Mouse (Mus musculus): ENCODE results near the gene Macrod2. TPM values are rescaled to one million over a fixed set of nuclear protein-coding genes. Genes with fewer than 3 reads are reported as not detected.

The Macrod2 gene
- polyA plus RNA-seq, 1 experiment from 2014 or later: 59.2 TPM

DNA sequence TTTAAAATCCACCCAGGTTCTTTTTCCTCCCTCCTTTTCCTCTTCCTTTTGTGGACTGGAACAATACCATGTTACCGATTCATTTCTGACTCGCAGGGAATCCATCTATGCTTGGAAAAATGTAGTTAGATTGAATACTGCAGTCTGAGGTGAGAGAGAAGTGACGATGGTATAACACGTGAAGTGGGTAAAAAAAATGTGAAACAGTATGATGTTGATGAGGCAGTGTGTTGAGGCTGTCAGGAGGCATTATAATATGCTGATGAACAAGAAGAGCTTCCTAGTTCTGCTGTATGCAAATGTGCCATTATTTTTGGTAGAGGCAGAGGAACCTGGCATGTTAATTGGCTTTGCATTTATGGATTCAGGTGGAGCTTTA is 662.3 kb downstream of the Macrod2 start:
- WGBS: 37% methylated on average over 4 of the region's 4 CpGs
- 0 out of 2 replicates have a peak, but pooled peaks have one; percentile 40 for ATAC-seq (ENCODE audit: low FRiP score)

DNA sequence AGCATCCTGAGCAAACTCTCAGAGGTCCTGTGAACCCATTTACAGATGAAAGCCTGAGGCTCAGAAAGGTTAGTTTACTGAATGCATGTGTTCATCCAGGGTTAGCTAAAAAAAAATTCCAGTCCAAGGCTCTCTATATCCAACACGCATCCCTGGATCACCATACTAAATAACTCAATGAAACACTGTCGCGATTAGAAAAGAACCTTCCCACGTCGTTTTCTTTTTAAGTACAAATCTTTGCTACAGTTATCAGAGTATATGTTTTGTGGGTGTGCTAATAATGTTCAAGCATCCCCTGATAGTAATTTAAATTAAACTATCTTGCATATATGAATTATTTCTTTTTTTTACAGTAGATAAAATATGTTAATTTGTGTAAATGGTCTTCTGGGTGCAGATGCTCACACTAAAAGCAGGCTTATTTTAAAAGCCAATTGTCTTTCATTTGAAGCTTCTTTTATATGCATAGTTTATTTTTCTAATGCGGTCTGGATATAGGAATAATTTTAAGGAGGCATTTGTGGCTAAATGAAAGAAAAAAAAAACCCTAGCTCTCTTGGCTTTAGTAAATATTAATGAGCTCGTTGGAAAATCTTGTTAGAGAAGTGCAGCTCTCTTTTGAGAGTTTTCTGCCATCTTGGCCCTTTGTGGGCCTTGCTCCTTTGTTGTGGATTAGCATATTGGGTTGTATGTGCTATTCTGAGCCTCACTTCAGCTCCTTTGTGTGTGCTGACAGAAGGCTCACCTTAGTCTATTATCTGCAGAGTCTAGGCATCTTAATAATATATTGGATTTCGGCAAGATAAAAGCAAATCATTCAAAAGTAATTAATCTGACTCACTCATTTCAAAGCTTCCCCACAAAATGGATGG is 679.1 kb downstream of the Macrod2 start:
- WGBS: 62% methylated on average over 8 of the region's 8 CpGs
- Histone ChIP-seq H3K27ac (peak overlapping the region; percentile 52), H3K9me3 (replicated peaks) (no peaks in the 10 kb centered on the region), H3K27me3 (no peaks in the 10 kb centered on the region), H3K36me3 (no peaks in the 10 kb centered on the region), H3K4me1 (no peaks in the 10 kb centered on the region), H3K9ac (no peak overlapping the region), H3K4me2 (replicated peaks) (no peak overlapping the region), H3K4me3 (no peak overlapping the region)
- peak; percentile 81 for ATAC-seq (ENCODE audit: low FRiP score)

More for the DNA sequence above, 662.3 kb downstream of the Macrod2 start:
- Histone ChIP-seq H3K9me3 (replicated peaks) (no peaks in the 10 kb centered on the region), H3K4me2 (replicated peaks) (peak overlapping the region; percentile 25), H3K27me3 (no peaks in the 10 kb centered on the region), H3K4me1 (peaks cover 7% of the 10 kb centered on the region), H3K36me3 (no peaks in the 10 kb centered on the region), H3K9ac (no peak overlapping the region), H3K4me3 (no peak overlapping the region), H3K27ac (0 out of 2 replicates have a peak overlapping the region, but pooled peaks have one; percentile 55)

DNA sequence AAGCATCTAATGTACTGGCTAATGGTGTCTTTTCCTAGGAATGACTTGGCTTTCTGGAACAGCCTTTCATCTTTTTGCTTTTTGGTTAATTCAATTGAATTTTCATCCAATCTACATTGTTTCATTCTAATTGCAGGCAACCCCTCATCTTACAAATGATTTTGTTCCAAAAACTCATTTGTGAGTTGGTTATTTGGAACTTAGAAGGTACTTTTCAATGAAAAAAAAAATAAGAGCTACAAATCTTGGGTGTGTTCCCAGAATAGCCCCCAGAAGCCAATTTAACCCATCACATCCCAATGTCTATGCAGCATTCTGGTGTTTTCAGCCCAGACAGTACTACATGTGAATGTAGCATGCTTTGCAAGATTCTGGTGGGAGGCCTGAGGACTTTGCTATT is 683.1 kb downstream of the Macrod2 start:
- H3K9me3 ChIP-seq (replicated peaks): no peaks in the 10 kb centered on the region
- H3K27ac ChIP-seq: no peak overlapping the region
- H3K36me3 ChIP-seq: no peaks in the 10 kb centered on the region
- no peaks in the 10 kb centered on the region for H3K27me3 ChIP-seq
- no peak for ATAC-seq (ENCODE audit: low FRiP score)
- H3K9ac ChIP-seq: no peak overlapping the region
- H3K4me1 ChIP-seq: no peaks in the 10 kb centered on the region
- no peak overlapping the region for H3K4me3 ChIP-seq
- no peak overlapping the region for H3K4me2 ChIP-seq (replicated peaks)

DNA sequence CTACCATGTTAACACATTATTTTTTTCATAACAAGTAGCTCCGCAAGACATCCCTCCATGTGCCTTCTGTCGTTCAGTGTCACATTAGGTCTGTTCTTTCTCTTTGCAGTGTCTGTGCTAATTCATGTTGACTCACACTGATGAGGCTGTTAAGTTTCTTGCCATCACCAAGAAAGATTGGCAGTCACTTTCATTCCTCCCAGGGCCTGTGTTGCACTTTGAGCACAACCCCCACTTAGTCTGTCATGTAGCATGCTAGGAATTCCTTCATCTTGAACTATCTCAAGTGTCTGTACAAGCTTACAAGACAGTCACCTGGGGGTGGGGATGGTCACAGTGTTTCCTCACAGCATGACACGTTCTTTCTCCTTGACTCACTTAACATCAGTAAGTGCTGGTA is 696.2 kb downstream of the Macrod2 start:
- no peak overlapping the region for H3K4me3 ChIP-seq
- no peaks in the 10 kb centered on the region for H3K36me3 ChIP-seq
- 76% methylated on average over 3 of the region's 3 CpGs for WGBS
- H3K4me1 ChIP-seq: no peaks in the 10 kb centered on the region
- H3K9ac ChIP-seq: no peak overlapping the region
- no peaks in the 10 kb centered on the region for H3K9me3 ChIP-seq (replicated peaks)
- no peak for ATAC-seq (ENCODE audit: low FRiP score)
- H3K27me3 ChIP-seq: no peaks in the 10 kb centered on the region
- H3K4me2 ChIP-seq (replicated peaks): no peak overlapping the region
- no peak overlapping the region for H3K27ac ChIP-seq

DNA sequence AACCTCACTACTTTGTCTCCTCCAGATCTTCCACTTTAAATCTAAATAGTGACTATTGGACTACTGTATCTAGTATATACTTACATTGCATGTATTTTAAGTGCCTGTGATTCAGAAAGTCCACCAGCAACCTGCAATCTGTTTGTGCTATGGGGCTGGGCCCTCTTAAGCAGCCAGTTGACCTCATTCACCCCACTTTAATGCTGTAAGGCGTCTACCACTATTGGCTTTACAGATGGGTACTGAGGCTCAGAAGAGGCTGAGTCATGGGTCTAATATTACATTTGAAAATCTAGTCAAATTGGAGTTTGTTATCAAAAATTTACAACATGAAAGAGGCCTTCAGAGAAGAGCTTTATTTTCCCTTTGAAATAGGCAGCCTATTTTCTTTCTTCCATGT is 722.5 kb downstream of the Macrod2 start:
- H3K4me2 ChIP-seq (replicated peaks): no peak overlapping the region
- ATAC-seq (ENCODE audit: low FRiP score): no peak
- H3K27ac ChIP-seq: no peak overlapping the region
- H3K27me3 ChIP-seq: no peaks in the 10 kb centered on the region
- no peak overlapping the region for H3K9ac ChIP-seq
- H3K4me1 ChIP-seq: no peaks in the 10 kb centered on the region
- H3K4me3 ChIP-seq: no peak overlapping the region
- H3K9me3 ChIP-seq (replicated peaks): no peaks in the 10 kb centered on the region
- H3K36me3 ChIP-seq: no peaks in the 10 kb centered on the region
- WGBS: 81% methylated on average over 1 of the region's 1 CpGs

DNA sequence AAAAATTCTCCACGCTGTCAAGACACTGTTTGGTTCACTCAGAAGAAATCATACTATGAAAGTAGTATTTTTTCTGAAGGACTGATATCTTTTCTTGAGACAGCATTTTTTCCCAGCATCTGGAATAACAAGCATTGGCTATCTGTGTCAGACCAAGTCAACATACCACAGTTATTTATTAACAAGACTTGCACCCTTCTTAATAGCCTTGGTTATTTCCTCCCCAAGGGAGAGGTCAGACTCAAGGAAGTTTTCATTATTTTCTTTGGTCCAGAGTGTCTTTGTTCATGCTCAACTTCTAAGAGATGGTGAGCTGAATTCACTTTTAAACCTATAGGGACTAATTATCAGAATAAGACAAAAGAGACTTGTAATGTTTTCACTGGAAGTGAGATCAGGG is 728.8 kb downstream of the Macrod2 start:
- Histone ChIP-seq H3K4me1 (no peaks in the 10 kb centered on the region), H3K9me3 (replicated peaks) (no peaks in the 10 kb centered on the region), H3K9ac (no peak overlapping the region), H3K27me3 (no peaks in the 10 kb centered on the region), H3K36me3 (no peaks in the 10 kb centered on the region), H3K4me3 (no peak overlapping the region), H3K4me2 (replicated peaks) (no peak overlapping the region), H3K27ac (no peak overlapping the region)
- WGBS: 87% methylated on average over 1 of the region's 1 CpGs
- no peak for ATAC-seq (ENCODE audit: low FRiP score)

DNA sequence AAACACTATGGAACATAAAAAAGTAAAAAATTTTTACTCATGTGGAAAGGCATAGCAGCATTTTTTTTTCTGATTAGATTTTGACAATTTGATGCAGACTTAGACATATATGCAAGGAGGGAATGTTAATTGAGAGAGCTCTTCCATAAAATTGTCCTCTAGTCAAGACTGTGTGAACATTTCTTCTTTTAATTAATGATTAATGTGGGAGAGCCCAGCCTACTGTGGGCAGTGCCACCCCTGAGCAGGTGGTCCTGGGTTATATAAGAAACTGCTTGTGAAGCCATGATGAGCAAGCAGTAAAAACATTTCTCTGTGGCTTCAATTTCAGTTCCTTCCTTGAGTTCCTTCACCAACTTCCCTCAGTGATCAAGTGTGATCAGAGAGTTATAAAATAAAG is 730.5 kb downstream of the Macrod2 start:
- H3K4me3 ChIP-seq: no peak overlapping the region
- H3K27me3 ChIP-seq: no peaks in the 10 kb centered on the region
- no peak overlapping the region for H3K9ac ChIP-seq
- no peaks in the 10 kb centered on the region for H3K4me1 ChIP-seq
- ATAC-seq (ENCODE audit: low FRiP score): no peak
- no peaks in the 10 kb centered on the region for H3K9me3 ChIP-seq (replicated peaks)
- no peak overlapping the region for H3K27ac ChIP-seq
- no peak overlapping the region for H3K4me2 ChIP-seq (replicated peaks)
- no peaks in the 10 kb centered on the region for H3K36me3 ChIP-seq

DNA sequence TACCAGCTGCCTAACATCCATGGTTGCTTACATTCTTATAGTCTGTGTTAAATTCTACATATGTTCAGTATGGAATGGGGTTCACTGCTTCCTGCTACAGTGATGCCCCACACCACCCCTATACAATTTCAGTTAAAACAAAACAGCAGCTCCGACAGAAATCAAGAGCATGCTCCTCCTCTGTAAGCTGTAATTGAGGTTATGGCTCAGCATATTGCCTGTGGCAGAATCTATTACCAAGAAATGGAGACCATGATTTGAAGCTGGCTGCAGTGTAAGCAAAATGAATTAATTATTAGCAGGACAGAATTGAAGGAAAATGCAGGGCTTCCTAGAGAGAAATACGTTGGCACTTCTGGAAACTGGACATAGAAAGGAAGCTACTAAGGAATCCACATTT is 747.2 kb downstream of the Macrod2 start:
- Histone ChIP-seq H3K4me2 (replicated peaks) (no peak overlapping the region), H3K27ac (no peak overlapping the region), H3K4me1 (no peaks in the 10 kb centered on the region), H3K4me3 (no peak overlapping the region), H3K9ac (no peak overlapping the region), H3K27me3 (no peaks in the 10 kb centered on the region), H3K9me3 (replicated peaks) (no peaks in the 10 kb centered on the region), H3K36me3 (no peaks in the 10 kb centered on the region)
- 0 out of 2 replicates have a peak, but pooled peaks have one; percentile 46 for ATAC-seq (ENCODE audit: low FRiP score)
- 44% methylated on average over 2 of the region's 2 CpGs for WGBS

DNA sequence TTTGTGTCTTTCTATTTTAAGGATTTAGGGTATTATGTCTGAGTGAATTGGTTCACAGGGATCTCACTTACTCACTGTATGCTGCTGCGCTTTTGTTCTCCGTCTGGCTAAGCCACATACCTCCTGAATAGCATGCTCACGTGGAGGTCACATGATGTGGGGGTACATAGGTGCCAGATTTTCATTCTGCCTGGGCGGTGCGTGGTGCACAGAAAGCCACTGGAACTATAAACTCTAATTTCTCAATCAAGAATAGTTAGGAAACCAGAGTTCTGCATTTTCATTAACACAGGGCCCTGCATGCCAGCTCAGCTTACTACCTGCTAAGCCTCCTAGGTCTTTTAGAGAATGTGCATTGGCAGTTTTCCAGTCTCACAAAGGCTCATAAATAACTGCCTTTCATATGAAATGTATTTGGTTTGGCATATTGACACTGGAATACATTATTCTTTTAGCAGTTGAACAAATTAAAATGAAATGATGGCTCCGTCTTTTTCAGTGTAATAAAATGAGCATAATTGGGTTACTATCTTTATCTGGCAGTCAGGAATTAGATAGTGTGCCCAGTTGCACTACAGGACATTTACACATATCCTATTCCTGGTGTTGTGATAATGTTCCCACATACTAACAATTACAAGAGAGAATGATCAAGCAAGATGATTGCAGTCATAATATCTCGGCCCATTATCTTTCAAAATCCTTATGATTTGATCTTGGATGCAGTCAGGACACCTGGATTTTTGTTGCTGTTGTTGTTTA is 757.1 kb downstream of the Macrod2 start:
- no peak overlapping the region for H3K27ac ChIP-seq
- no peak overlapping the region for H3K9ac ChIP-seq
- ATAC-seq (ENCODE audit: low FRiP score): no peak

DNA sequence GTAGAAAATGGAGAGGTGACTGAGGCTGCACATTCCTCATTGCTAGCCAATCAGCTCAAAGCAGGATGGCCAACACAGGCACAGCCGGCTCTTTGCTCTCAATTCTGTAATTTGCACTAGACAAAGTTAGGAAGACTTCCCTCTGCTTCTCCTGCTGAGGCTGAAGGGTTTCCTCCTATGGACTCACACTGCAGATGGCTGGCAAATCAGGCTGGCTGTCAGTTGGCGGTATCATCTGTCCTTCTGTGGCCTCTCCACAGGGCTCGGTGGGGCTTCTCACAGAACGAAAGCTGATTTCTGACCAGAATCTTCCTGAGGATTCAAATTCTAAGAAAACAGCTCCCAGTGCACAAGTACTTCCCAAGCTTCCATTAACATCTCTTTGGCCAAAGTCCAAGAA is 760.9 kb downstream of the Macrod2 start:
- no peaks in the 10 kb centered on the region for H3K27me3 ChIP-seq
- no peak overlapping the region for H3K4me3 ChIP-seq
- 57% methylated on average over 4 of the region's 4 CpGs for WGBS
- no peak overlapping the region for H3K9ac ChIP-seq
- no peak overlapping the region for H3K4me2 ChIP-seq (replicated peaks)
- ATAC-seq (ENCODE audit: low FRiP score): no peak
- H3K27ac ChIP-seq: no peak overlapping the region
- H3K36me3 ChIP-seq: no peaks in the 10 kb centered on the region
- no peaks in the 10 kb centered on the region for H3K9me3 ChIP-seq (replicated peaks)
- 0 out of 2 replicates have a peak, but pooled peaks cover 8% of the 10 kb centered on the region for H3K4me1 ChIP-seq

More for the DNA sequence above, 757.1 kb downstream of the Macrod2 start:
- Histone ChIP-seq H3K36me3 (no peaks in the 10 kb centered on the region), H3K4me2 (replicated peaks) (no peak overlapping the region), H3K4me1 (0 out of 2 replicates have a peak, but pooled peaks cover 8% of the 10 kb centered on the region), H3K9me3 (replicated peaks) (no peaks in the 10 kb centered on the region), H3K27me3 (no peaks in the 10 kb centered on the region), H3K4me3 (no peak overlapping the region)
- WGBS: 66% methylated on average over 7 of the region's 7 CpGs

DNA sequence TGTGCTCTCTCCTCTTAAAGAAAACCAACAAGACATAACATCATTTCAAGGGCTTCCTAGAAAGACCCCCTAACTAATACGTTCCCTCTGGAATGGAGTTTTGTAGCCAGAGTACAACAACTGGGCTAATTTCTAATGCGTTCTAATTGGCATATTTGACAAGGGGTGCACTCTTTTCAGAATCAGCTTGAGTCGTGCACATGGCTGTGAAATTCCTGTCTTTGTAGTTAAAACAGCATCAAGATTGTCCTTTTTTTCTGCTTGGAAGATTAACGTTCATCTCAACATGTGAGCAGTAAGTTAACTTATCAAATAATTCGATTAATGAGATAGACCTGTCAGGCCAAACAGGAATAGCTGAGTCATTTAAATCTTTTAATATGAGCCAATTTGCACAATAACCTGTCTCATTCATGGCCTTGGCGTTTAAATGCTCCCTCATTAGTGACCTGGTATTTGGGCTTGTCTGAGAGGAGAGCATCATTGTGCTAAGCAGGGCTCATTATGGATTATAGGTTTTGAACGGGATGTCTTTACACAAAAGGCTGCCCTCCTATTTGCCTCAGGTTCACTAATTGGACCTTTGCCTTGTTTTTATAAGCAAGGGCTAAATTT is 762.0 kb downstream of the Macrod2 start:
- Histone ChIP-seq H3K27ac (0 out of 2 replicates have a peak overlapping the region, but pooled peaks have one; percentile 5), H3K4me3 (no peak overlapping the region), H3K4me2 (replicated peaks) (no peak overlapping the region), H3K4me1 (0 out of 2 replicates have a peak, but pooled peaks cover 3% of the 10 kb centered on the region), H3K27me3 (no peaks in the 10 kb centered on the region), H3K9ac (no peak overlapping the region), H3K36me3 (no peaks in the 10 kb centered on the region), H3K9me3 (replicated peaks) (no peaks in the 10 kb centered on the region)
- ATAC-seq (ENCODE audit: low FRiP score): no peak
- 71% methylated on average over 7 of the region's 7 CpGs for WGBS

DNA sequence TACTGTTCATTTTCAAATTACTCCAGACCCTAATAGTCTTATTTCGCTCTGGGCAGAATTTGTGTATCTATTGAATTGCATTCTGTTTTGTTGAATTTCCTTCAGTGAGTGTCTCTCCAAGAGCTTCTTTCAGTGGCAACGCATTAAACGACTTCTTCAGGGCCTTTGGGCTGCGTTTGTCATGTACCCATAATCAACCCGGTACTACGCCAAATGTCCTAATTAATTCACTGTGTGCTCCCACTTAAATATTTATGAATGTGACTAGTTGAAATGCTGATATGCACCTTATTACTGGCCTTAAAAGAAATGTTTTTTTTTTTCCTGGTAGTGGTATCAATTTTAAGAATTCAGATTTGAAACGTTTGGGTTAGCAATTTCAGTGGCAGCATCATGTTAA is 763.1 kb downstream of the Macrod2 start:
- WGBS: 55% methylated on average over 7 of the region's 7 CpGs
- no peaks in the 10 kb centered on the region for H3K27me3 ChIP-seq
- H3K9ac ChIP-seq: no peak overlapping the region
- H3K4me1 ChIP-seq: 0 out of 2 replicates have a peak, but pooled peaks cover 2% of the 10 kb centered on the region
- no peak for ATAC-seq (ENCODE audit: low FRiP score)
- no peak overlapping the region for H3K4me2 ChIP-seq (replicated peaks)
- no peak overlapping the region for H3K27ac ChIP-seq
- no peaks in the 10 kb centered on the region for H3K9me3 ChIP-seq (replicated peaks)
- no peaks in the 10 kb centered on the region for H3K36me3 ChIP-seq
- no peak overlapping the region for H3K4me3 ChIP-seq
